Mouse (Mus musculus) thymus, adult 2 months (tissue): ENCODE results near the gene Rab37. TPM values are rescaled to one million over a fixed set of nuclear protein-coding genes. Genes with fewer than 3 reads are reported as not detected.

Source experiments
- DNase-seq: peaks from one replicate; pipeline ENCODE4 v3.0.0; 2021
- H3K27ac ChIP-seq: fragments of 200-500 bp; 2 replicates; pipeline ENCODE4 v1.5.1; 2012; ENCODE audit warnings: low read length, control low read depth; ENCODE audit not compliant: control insufficient read depth, insufficient read depth
- H3K27me3 ChIP-seq: fragments of 200-500 bp; 2 replicates; pipeline ENCODE4 v1.6.1; 2012; ENCODE audit warnings: mild to moderate bottlenecking, low read length, moderate library complexity, mixed read lengths; ENCODE audit not compliant: control insufficient read depth, insufficient read depth
- H3K36me3 ChIP-seq: fragments of 200-500 bp; 2 replicates; pipeline ENCODE4 v1.6.1; 2012; ENCODE audit warnings: mild to moderate bottlenecking, low read length, moderate library complexity; ENCODE audit not compliant: control insufficient read depth, insufficient read depth
- H3K4me1 ChIP-seq: fragments of 200-500 bp; replicated peaks from 2 replicates; pipeline ENCODE4 v1.6.1; 2012; ENCODE audit warnings: low read length; ENCODE audit not compliant: control insufficient read depth, insufficient read depth
- H3K4me3 ChIP-seq: fragments of 200-500 bp; 2 replicates; pipeline ENCODE4 v1.5.1; 2012; ENCODE audit warnings: mild to moderate bottlenecking, low read length, control low read depth, moderate library complexity; ENCODE audit not compliant: control insufficient read depth, insufficient read depth
- CTCF ChIP-seq: fragments of 200-500 bp; IDR thresholded peaks from 2 replicates; pipeline ENCODE4 v1.5.1; 2012; ENCODE audit warnings: mild to moderate bottlenecking, control low read depth, low read length, moderate library complexity, borderline replicate concordance; ENCODE audit not compliant: control insufficient read depth, poor library complexity, insufficient read depth; ENCODE audit errors: extremely low read depth
- POLR2A ChIP-seq: fragments of 200-500 bp; IDR thresholded peaks from 2 replicates; pipeline ENCODE4 v1.6.1; 2012; ENCODE audit warnings: mild to moderate bottlenecking, low read length, control low read depth, moderate library complexity; ENCODE audit not compliant: control insufficient read depth, poor library complexity, insufficient read depth; ENCODE audit errors: extremely low read depth
- WGBS: fragments of 180-500 bp; shearing (Covaris S2); methylation state at CpG from one replicate; pipeline ENCODE4 v1.1.7; 2018; 5-methylcytosine and 5-hydroxymethylcytosine counted together
- polyA plus RNA-seq: library from polyadenylated mRNA; depleted of rRNA; stranded (reverse); fragments of >200 nt; gene quantifications from 2 replicates; pipeline ENCODE4 v1.2.3, GENCODE M21; 2012

The Rab37 gene
- polyA plus RNA-seq, 1 experiment, result 18.3 TPM

DNA sequence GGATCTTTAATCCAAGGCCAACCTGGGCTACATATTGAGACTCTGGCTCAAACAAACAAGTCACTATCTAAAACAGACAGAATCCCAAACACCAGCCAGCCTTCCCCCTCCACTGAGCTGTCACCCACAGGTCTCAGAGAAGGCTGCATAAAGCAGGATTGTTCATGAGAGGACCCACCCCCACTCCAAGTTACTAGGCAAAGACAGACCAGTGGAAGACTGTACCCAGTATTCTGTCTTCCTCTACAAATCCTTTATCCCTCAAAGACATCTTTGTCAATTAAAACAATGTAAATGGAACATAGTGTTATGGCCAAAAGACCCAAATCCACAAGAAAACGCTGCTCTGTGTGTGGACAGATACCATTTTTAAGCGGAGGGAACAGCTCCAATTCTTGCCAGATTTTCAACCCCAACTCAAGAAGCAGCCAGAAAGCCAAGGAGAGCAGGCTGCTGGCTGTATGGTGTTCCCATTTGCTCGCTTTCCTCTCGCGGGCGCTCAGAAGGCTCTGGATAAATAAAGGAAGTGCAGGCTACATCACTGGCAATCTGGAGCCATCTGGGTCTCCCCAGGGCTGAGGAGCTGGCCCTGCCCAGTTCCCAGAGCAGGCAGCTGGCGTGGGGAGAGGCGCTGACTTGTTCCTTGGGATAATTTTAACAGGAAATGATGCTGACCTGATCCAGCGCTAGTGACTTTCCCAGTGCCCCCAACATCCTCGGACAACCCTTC is 7.1 kb downstream of the Rab37 start:
- H3K27me3 ChIP-seq, result no peaks in the 10 kb centered on the region
- DNase-seq, result no peak
- no peak for TF ChIP-seq CTCF
- TF ChIP-seq POLR2A, result no peak
- H3K27ac ChIP-seq, result no peak overlapping the region
- 80% methylated on average over 10 of the region's 10 CpGs for WGBS
- no peak overlapping the region for H3K4me3 ChIP-seq
- no peaks in the 10 kb centered on the region for H3K36me3 ChIP-seq
- H3K4me1 ChIP-seq, result no peaks in the 10 kb centered on the region

DNA sequence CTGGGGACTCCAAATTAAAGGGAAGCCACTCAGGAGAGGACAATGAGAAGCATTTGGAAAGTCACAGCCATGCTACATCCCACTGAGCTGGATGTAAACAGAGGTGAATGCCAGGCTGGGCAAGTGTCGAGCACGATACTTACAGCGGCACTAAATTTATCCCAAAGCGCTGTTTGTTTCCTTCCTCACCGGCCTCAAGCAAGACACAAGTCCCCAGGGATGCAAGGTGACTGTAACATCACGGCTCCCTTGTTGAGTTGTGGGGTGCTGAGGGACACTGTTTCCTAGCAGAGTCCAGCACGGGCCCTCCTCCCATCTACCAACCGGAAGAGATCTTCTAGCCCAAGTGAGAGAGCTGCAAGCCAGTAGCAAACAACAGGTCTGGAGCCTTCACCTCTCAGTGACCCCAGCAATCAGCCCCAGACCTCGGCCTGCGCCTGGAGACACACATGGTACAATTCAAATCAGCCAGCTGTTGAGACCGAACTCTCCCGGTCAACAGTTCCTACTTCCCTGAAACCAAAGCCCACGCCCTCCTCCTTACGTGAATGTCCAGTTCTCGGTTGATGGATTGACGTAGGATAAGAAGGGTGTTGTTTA is 8.1 kb downstream of the Rab37 start:
- no peak for DNase-seq
- Histone ChIP-seq H3K4me1 (no peaks in the 10 kb centered on the region), H3K4me3 (no peak overlapping the region), H3K27me3 (no peaks in the 10 kb centered on the region), H3K36me3 (no peaks in the 10 kb centered on the region), H3K27ac (no peak overlapping the region)
- 89% methylated on average over 16 of the region's 16 CpGs for WGBS
- TF ChIP-seq CTCF, result no peak
- no peak for TF ChIP-seq POLR2A

DNA sequence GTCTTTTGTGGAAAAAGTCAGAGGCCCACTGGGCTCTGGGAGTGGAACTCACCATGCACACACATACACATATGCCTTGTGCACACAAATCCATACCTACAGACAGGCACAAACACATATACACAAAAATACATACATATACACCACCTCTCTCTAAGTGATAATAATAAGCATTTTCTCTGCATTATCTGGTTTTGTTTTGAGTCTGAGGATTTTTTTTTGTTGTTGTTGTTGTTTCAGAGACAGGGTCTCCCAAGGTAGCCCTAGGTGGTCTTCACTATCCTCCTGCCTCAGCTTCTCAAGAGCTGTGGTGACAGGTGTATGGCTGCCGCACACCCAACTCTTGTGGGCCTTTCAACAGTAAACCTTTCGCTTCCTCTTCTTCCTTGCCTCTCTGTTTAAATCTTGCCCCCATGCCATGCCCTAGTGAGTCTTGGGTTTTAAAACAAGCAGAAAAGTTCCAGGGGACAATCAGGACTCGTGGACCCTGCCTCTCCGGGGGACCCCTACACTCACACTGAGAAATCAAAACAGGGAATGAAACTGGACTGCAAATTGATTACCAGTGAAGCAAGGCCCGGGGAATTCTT is 8.9 kb downstream of the Rab37 start:
- no peak for TF ChIP-seq CTCF
- TF ChIP-seq POLR2A, result no peak
- WGBS, result 84% methylated on average over 5 of the region's 5 CpGs
- Histone ChIP-seq H3K4me1 (no peaks in the 10 kb centered on the region), H3K4me3 (no peak overlapping the region), H3K27ac (no peak overlapping the region), H3K27me3 (no peaks in the 10 kb centered on the region), H3K36me3 (no peaks in the 10 kb centered on the region)
- no peak for DNase-seq

DNA sequence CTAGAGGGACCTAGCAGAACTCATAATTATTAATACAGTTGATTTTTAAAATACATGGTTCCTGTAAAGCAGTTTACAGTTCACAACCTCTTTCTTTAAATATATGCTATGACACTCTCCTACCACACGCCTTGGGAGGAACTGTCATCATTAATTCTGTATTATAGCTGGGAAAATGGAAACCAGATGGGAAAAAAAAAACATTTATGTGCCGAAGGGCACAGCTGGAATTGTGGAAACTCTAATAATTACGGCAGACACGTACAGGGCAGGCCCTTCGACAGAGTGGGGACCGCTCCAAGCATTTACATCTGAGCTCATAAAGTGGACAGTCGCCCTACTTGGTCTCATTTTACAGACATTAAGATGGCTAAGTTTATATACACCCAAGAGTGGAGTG is 9.5 kb downstream of the Rab37 start:
- no peak for TF ChIP-seq CTCF
- Histone ChIP-seq H3K27ac (no peak overlapping the region), H3K4me1 (no peaks in the 10 kb centered on the region), H3K27me3 (no peaks in the 10 kb centered on the region), H3K4me3 (no peak overlapping the region), H3K36me3 (no peaks in the 10 kb centered on the region)
- WGBS, result 94% methylated on average over 7 of the region's 7 CpGs
- DNase-seq, result no peak

DNA sequence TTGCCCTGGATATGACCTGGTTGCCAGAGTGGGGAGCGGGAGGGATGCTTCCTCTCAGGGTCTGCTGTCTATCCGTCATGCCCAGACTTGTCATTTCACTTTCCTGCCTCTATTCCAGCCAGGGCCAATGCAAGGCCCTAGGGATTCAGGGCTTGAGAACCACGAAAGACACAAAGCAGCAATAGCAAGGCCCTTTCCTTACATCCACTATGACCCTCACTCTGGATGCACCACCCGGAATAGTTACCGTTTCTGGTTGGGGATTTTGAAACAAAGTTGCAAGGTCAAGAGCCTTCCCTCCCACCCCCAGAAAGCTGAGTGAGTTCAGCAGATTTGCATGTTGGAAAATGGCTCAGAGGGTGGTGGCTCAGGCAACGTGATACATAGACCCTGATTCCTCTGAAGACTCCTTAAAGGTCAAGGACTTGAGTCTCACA is 10.4 kb downstream of the Rab37 start:
- H3K4me3 ChIP-seq, result no peak overlapping the region
- H3K27ac ChIP-seq, result no peak overlapping the region
- 93% methylated on average over 6 of the region's 6 CpGs for WGBS
- H3K36me3 ChIP-seq, result no peaks in the 10 kb centered on the region
- DNase-seq, result no peak
- TF ChIP-seq CTCF (no peak), POLR2A (no peak)
- no peaks in the 10 kb centered on the region for H3K4me1 ChIP-seq
- no peaks in the 10 kb centered on the region for H3K27me3 ChIP-seq

DNA sequence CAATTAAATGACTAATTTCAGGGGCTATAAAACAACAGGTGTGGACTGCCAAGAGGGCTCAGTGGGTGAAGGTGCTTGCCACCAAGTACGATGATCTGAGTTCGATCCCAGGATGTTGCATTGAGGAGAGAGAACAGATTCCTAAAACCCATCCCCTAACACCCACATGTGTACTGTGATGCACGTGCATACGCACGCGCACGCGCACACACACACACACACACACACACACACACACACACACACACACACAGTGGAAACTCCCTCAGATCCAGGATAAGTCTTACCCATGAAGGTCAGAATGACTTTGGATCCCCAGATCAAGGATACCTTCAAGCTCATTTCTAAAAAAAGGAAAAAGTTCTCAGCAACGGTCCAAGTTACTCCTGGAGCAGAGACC is 10.9 kb downstream of the Rab37 start:
- Histone ChIP-seq H3K4me3 (no peak overlapping the region), H3K27me3 (no peaks in the 10 kb centered on the region), H3K27ac (no peak overlapping the region), H3K36me3 (no peaks in the 10 kb centered on the region), H3K4me1 (no peaks in the 10 kb centered on the region)
- TF ChIP-seq POLR2A, result no peak
- no peak for DNase-seq
- WGBS, result 95% methylated on average over 9 of the region's 9 CpGs

DNA sequence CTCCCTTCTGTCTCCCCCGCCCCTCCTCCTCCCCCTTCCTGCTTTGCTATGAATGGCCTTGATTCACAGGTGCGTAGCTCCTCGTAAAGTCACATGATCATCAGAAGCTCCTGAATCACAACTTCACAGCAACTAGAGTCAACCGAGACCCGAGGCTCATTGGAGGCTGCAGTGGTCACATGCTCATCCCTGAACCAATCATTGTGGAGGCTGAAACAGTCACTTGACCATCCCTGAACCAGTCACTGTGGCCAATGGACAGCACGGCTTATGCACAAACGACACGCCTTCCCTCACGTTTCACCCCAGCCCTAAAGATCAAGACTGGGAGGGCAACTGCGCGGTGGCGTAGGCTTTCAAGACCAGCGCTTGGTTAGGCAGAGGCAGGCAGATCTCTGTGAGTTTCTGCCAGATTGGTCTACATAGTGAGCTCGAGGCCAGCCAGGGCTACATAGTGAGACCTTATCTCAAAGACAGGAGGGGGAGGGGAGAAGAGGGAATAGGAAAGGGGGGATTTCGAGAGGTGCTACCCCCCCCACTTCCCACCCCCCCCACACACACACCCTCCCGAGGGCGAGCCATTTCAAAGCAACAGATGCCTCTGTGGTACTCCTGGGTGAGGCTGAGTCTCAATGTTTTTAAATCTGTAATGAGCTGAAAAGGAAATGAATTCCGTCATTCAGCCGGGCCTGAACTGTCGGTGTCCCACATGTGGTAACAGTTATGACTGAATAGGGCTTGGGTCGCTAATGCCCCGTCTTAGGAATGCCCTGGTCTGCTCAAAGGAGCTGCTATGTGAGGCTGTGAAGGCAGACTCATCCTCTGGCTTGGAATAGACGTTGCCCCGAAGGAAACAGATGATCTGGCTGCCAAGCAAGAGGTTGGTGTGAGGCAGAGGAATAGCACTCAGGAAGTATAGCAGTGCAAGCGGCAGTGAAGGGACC is 12.5 kb downstream of the Rab37 start:
- H3K27ac ChIP-seq, result no peak overlapping the region
- DNase-seq, result no peak
- no peak for TF ChIP-seq CTCF
- no peak for TF ChIP-seq POLR2A
- WGBS, result 88% methylated on average over 25 of the region's 25 CpGs
- no peaks in the 10 kb centered on the region for H3K36me3 ChIP-seq
- no peak overlapping the region for H3K4me3 ChIP-seq
- no peaks in the 10 kb centered on the region for H3K4me1 ChIP-seq
- H3K27me3 ChIP-seq, result no peaks in the 10 kb centered on the region
